Mouse (Mus musculus) heart, adult 2 months (tissue): ENCODE data around the gene Ap5z1. TPM values are rescaled to one million over a fixed set of nuclear protein-coding genes. Genes with fewer than 3 reads are reported as not detected.
A peak's percentile ranks its signal among the peaks of the same experiment; 100 is the strongest.

Experiments
- DNase-seq, 2 experiments: peaks; one replicate each; pipeline ENCODE4 v3.0.0; 2021
- H3K27ac ChIP-seq: fragments of 200-600 bp; 2 replicates; pipeline ENCODE4 v1.8.1; 2022
- H3K27me3 ChIP-seq: fragments of 200-500 bp; 2 replicates; pipeline ENCODE4 v1.6.1; 2012; ENCODE audit warnings: mild to moderate bottlenecking, low read length, inconsistent platforms, mixed read lengths; ENCODE audit not compliant: control insufficient read depth, insufficient read depth
- H3K36me3 ChIP-seq: fragments of 200-500 bp; 2 replicates; pipeline ENCODE4 v1.6.1; 2012; ENCODE audit warnings: low read length, inconsistent platforms; ENCODE audit not compliant: control insufficient read depth, insufficient read depth
- H3K4me1 ChIP-seq: fragments of 200-500 bp; 2 replicates; pipeline ENCODE4 v1.6.1; 2011; ENCODE audit warnings: low read length; ENCODE audit not compliant: control insufficient read depth, insufficient read depth
- H3K4me3 ChIP-seq: fragments of 200-600 bp; 2 replicates; pipeline ENCODE4 v1.8.1; 2022
- H3K79me2 ChIP-seq: fragments of 200-500 bp; replicated peaks from 2 replicates; pipeline ENCODE4 v1.6.1; 2012; ENCODE audit warnings: mild to moderate bottlenecking, inconsistent platforms, low read length, moderate library complexity, mixed read lengths; ENCODE audit not compliant: control insufficient read depth, insufficient read depth
- H3K9ac ChIP-seq: fragments of 200-500 bp; 2 replicates; pipeline ENCODE4 v1.6.1; 2012; ENCODE audit warnings: low read depth, mild to moderate bottlenecking, control low read depth, inconsistent platforms, low read length, mixed read lengths
- CTCF ChIP-seq: fragments of 200-600 bp; IDR thresholded peaks from 2 replicates; pipeline ENCODE4 v1.8.1; 2022; ENCODE audit warnings: antibody characterized with exemption, mild to moderate bottlenecking, moderate library complexity
- EP300 ChIP-seq: fragments of 200-500 bp; IDR thresholded peaks from 2 replicates; pipeline ENCODE4 v1.6.1; 2011; ENCODE audit warnings: low read depth, low read length, control low read depth; ENCODE audit not compliant: insufficient read depth
- POLR2A ChIP-seq: fragments of 200-500 bp; IDR thresholded peaks from 2 replicates; pipeline ENCODE4 v1.6.1; 2011; ENCODE audit warnings: mild to moderate bottlenecking, low read depth, low read length, control low read depth; ENCODE audit not compliant: insufficient read depth
- WGBS: fragments of 180-500 bp; shearing (Covaris S2); methylation state at CpG from one replicate; pipeline ENCODE4 v1.1.7; 2018; 5-methylcytosine and 5-hydroxymethylcytosine counted together
- intact Hi-C: fragments of 180-260 bp; cut with DNase I; formaldehyde crosslinking; loops from one replicate; pipeline ENCODE4 v1.15.1; 2025
- polyA plus RNA-seq: library from polyadenylated mRNA; depleted of rRNA; stranded (reverse); fragments of >200 nt; gene quantifications from 2 replicates; pipeline ENCODE4 v1.2.3, GENCODE M21; 2012
- total RNA-seq, 2 experiments: library from RNA; stranded (reverse); gene quantifications; 2 replicates each; pipeline ENCODE4 v1.2.3; 2021

Ap5z1 gene
- total and polyA plus RNA-seq, 3 experiments, result 5.4 to 23.6 (median 6.4) TPM

DNA sequence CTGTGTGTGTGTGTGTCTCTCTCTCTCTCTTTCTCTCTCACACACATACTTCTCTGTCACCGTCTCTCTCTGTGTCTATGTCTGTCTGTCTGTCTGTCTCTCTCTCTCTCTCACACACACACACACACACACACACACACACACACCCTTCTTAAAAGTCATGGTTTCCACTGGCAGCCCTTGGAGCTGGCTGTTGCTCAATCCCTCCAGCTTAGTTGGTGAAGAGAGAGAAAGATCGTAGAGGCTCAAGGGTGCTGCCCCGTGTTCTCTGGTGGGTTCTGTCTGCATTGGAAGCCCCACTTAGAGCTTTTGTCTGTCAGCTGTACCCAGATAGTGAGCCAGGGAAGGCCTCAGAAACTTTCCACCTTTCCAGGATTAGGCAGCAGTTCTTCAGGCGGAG is 31.0 kb upstream of the Ap5z1 start:
- Histone ChIP-seq H3K27ac (no peak overlapping the region), H3K27me3 (no peaks in the 10 kb centered on the region), H3K79me2 (peaks cover 7% of the 10 kb centered on the region; the same call in 1 of the 2 replicates), H3K9ac (no peak overlapping the region), H3K36me3 (no peaks in the 10 kb centered on the region), H3K4me1 (peaks cover 13% of the 10 kb centered on the region), H3K4me3 (no peak overlapping the region)
- 85% methylated on average over 4 of the region's 4 CpGs for WGBS
- no peak for DNase-seq
- intact Hi-C loops, result no loop called here
- TF ChIP-seq POLR2A, result no peak
- no peak for TF ChIP-seq EP300
- TF ChIP-seq CTCF, result no peak

- H3K27me3 ChIP-seq, result no peaks in the 10 kb centered on the region
- no peak for DNase-seq
- no peak overlapping the region for H3K9ac ChIP-seq
- no peaks in the 10 kb centered on the region for H3K36me3 ChIP-seq
- peaks cover 7% of the 10 kb centered on the region; the same call in 1 of the 2 replicates for H3K79me2 ChIP-seq
- no peak overlapping the region for H3K27ac ChIP-seq
- H3K4me3 ChIP-seq, result no peak overlapping the region
- peaks cover 6% of the 10 kb centered on the region for H3K4me1 ChIP-seq
- 93% methylated on average over 5 of the region's 5 CpGs for WGBS
- TF ChIP-seq CTCF, result no peak
- no peak for TF ChIP-seq POLR2A
- TF ChIP-seq EP300, result no peak
- intact Hi-C loops, result no loop called here
These were observed 29.7 kb upstream of the Ap5z1 start for GRCm38 (mm10) chr5:142434052-142434451.

- H3K27ac ChIP-seq, result no peak overlapping the region
- no peaks in the 10 kb centered on the region for H3K36me3 ChIP-seq
- no peak overlapping the region for H3K4me3 ChIP-seq
- no peak for DNase-seq
- no peak overlapping the region for H3K9ac ChIP-seq
- H3K4me1 ChIP-seq, result peaks cover 10% of the 10 kb centered on the region
- peaks cover 7% of the 10 kb centered on the region; the same call in 1 of the 2 replicates for H3K79me2 ChIP-seq
- TF ChIP-seq POLR2A (no peak), CTCF (no peak), EP300 (no peak)
- 97% methylated on average over 15 of the region's 15 CpGs for WGBS
- no peaks in the 10 kb centered on the region for H3K27me3 ChIP-seq
- intact Hi-C loops, result no loop called here
These were observed 28.0 kb upstream of the Ap5z1 start for GRCm38 (mm10) chr5:142435736-142436135.

DNA sequence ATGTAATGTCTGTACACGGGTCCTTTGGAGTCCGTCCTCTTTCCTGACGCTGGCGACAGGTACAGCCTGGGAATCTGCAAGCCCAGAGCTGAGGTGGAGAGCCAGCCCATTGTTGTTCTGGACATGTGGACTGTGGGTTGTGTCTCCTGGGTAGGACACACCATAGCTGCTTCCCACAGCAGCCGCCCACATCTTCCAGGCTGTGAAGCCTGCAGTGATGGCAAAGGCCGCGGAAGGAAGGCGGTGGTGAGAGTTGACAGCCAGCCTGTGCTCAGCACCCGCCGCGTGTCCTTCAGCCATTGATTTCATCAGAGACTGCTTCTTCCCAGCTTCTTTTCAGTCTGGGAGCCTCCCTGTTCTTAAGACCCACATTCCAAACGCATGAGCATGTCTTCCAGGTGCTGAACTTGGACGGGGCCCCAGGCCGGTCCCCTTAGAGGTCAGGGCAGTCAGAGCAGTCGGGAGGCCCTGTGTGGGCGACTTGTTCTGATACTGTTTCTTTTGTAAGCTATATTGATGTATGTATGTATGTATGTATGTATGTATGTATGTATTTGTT is 25.3 kb upstream of the Ap5z1 start:
- TF ChIP-seq CTCF (no peak), POLR2A (no peak), EP300 (no peak)
- no peak overlapping the region for H3K4me3 ChIP-seq
- no peaks in the 10 kb centered on the region for H3K27me3 ChIP-seq
- H3K4me1 ChIP-seq, result peaks cover 18% of the 10 kb centered on the region
- no peak overlapping the region; the same call in 1 of the 2 replicates for H3K27ac ChIP-seq
- H3K79me2 ChIP-seq, result peaks cover 5% of the 10 kb centered on the region
- intact Hi-C loops, result no loop called here
- H3K9ac ChIP-seq, result no peak overlapping the region
- no peak for DNase-seq
- 77% methylated on average over 16 of the region's 16 CpGs for WGBS
- H3K36me3 ChIP-seq, result no peaks in the 10 kb centered on the region

- Histone ChIP-seq H3K4me1 (peaks cover 22% of the 10 kb centered on the region), H3K36me3 (no peaks in the 10 kb centered on the region; the same call in 1 of the 2 replicates), H3K4me3 (peak overlapping the region; percentile 49), H3K9ac (peak overlapping the region; percentile 53), H3K79me2 (peaks cover 5% of the 10 kb centered on the region), H3K27ac (peak overlapping the region; percentile 92), H3K27me3 (no peaks in the 10 kb centered on the region)
- no peak for TF ChIP-seq CTCF
- TF ChIP-seq POLR2A, result no peak; the same call in 1 of the 2 replicates
- TF ChIP-seq EP300, result no peak
- 5% methylated on average over 12 of the region's 12 CpGs for WGBS
- no peak for DNase-seq
- intact Hi-C loops, result loop anchor here (1.0 to 2.0 kb wide), 4 partner anchors 15 to 73 kb away; partner anchors contain the start of gene Ap5z1
These were observed 23.8 kb upstream of the Ap5z1 start for GRCm38 (mm10) chr5:142439911-142440432.
